Mouse (Mus musculus): ENCODE data around the gene Rab11fip5.
A peak's percentile ranks its signal among the peaks of the same experiment; 100 is the strongest.

The Rab11fip5 gene

GRCm38 (mm10) chr6:85373066-85373860 lies 1.2 kb downstream of the Rab11fip5 start:
- DNase-seq: no peak

GRCm38 (mm10) chr6:85372496-85372895 lies 1.9 kb downstream of the Rab11fip5 start:
- no peak for DNase-seq

GRCm38 (mm10) chr6:85371859-85372405 lies 2.5 kb downstream of the Rab11fip5 start:
- DNase-seq: no peak

GRCm38 (mm10) chr6:85370666-85371430 lies 3.6 kb downstream of the Rab11fip5 start:
- no peak for DNase-seq

- no peak for DNase-seq
Observed at GRCm38 (mm10) chr6:85370041-85370440, 4.4 kb downstream of the Rab11fip5 start.

GRCm38 (mm10) chr6:85369181-85369860 lies 5.1 kb downstream of the Rab11fip5 start:
- peak; percentile 87 for DNase-seq

GRCm38 (mm10) chr6:85368722-85369121 lies 5.7 kb downstream of the Rab11fip5 start:
- DNase-seq: no peak

GRCm38 (mm10) chr6:85368166-85368565 lies 6.3 kb downstream of the Rab11fip5 start:
- DNase-seq: no peak

- DNase-seq: peak; percentile 37
Observed at GRCm38 (mm10) chr6:85366387-85366786, 8.0 kb downstream of the Rab11fip5 start.

- no peak for DNase-seq
Observed at GRCm38 (mm10) chr6:85364439-85364838, 10.0 kb downstream of the Rab11fip5 start.

GRCm38 (mm10) chr6:85363906-85364260 lies 10.6 kb downstream of the Rab11fip5 start:
- DNase-seq: no peak

GRCm38 (mm10) chr6:85363231-85363905 lies 11.1 kb downstream of the Rab11fip5 start:
- no peak for DNase-seq

GRCm38 (mm10) chr6:85362610-85363009 lies 11.8 kb downstream of the Rab11fip5 start:
- DNase-seq: no peak

- DNase-seq: no peak
Observed at GRCm38 (mm10) chr6:85360311-85360710, 14.1 kb downstream of the Rab11fip5 start.

GRCm38 (mm10) chr6:85358877-85359276 lies 15.6 kb downstream of the Rab11fip5 start:
- DNase-seq: no peak

- DNase-seq: no peak
Observed at GRCm38 (mm10) chr6:85356682-85357465, 17.6 kb downstream of the Rab11fip5 start.

GRCm38 (mm10) chr6:85355753-85356152 lies 18.7 kb downstream of the Rab11fip5 start:
- no peak for DNase-seq

GRCm38 (mm10) chr6:85354709-85355108 lies 19.7 kb downstream of the Rab11fip5 start:
- no peak for DNase-seq

- no peak for DNase-seq
Observed at GRCm38 (mm10) chr6:85353706-85354105, 20.7 kb downstream of the Rab11fip5 start.

GRCm38 (mm10) chr6:85350157-85350556 lies 24.3 kb downstream of the Rab11fip5 start:
- DNase-seq: no peak

GRCm38 (mm10) chr6:85349246-85349645 lies 25.2 kb downstream of the Rab11fip5 start:
- DNase-seq: no peak

- no peak for DNase-seq
Observed at GRCm38 (mm10) chr6:85348133-85348532, 26.3 kb downstream of the Rab11fip5 start.

Measured in lung, postnatal 10 days (tissue).